Comparison of ENCODE assay signal across 9 mouse cellular contexts in genomic region chr2:28098547-28099505, GRCm38 (mm10). TPM values are rescaled to one million over a fixed set of nuclear protein-coding genes. Genes with fewer than 3 reads are reported as not detected.
DNase-seq lines count a peak whose midpoint lies in the region; ATAC-seq and TF ChIP-seq lines count a peak whose summit lies in the region.
"Had no signal": no experiment of that assay in that cellular context is flagged by ENCODE, and none has a peak within 500 bp of the region (broad histone marks: within the 10 kb centered on the region; RNA-seq: fewer than 3 reads in every experiment).

No protein-coding gene starts in this region.

- no peak for TF ChIP-seq POLR2A in kidney, adult 2 months (IDR thresholded peaks at IDR 0.05; ENCODE audit: low read depth, low read length)

- DNase-seq in kidney, postnatal 0 days (ENCODE audit: low spot score) = peak; percentile 9
- DNase-seq in kidney, adult 2 months = no peak
- peak; percentile 61 to 69 for DNase-seq in right cerebral cortex, adult 2 months (ENCODE audit: low spot score in 2 of 2)
- no peak for DNase-seq in c-Kit-positive CD71-positive TER-119-positive erythroid progenitor cells, embryonic 14.5 days (ENCODE audit: low spot score)
- no peak for DNase-seq in urinary bladder, postnatal 14 days (ENCODE audit: low spot score)
- no peak for DNase-seq in ovary, postnatal 10 days (ENCODE audit: low spot score)

- no peak overlapping the region for H3K4me3 ChIP-seq in kidney, postnatal 0 days (replicated peaks; ENCODE audit: low read depth, low read length)
- no peak overlapping the region for H3K4me3 ChIP-seq in kidney, adult 2 months (ENCODE audit: insufficient read depth, low read depth, low read length)
- H3K4me3 ChIP-seq in forebrain, embryonic 16.5 days (replicated peaks; ENCODE audit: low read length) = peak overlapping the region; percentile 36
- peak overlapping the region; percentile 30 for H3K4me3 ChIP-seq in limb, embryonic 12.5 days (replicated peaks)

- WGBS in kidney, postnatal 0 days = 7% methylated on average over 24 of the region's 24 CpGs
- 10% methylated on average over 24 of the region's 24 CpGs for WGBS in kidney, adult 2 months
- WGBS in forebrain, embryonic 16.5 days = under 1% methylated on average over 24 of the region's 24 CpGs
- WGBS in limb, embryonic 12.5 days = 5% methylated on average over 24 of the region's 24 CpGs

- no peak for ATAC-seq in kidney, postnatal 0 days (replicated peaks; ENCODE audit: low FRiP score, low read depth)
- ATAC-seq in forebrain, embryonic 16.5 days = peak; percentile 57
- ATAC-seq in limb, embryonic 12.5 days (ENCODE audit: insufficient number of reproducible peaks, insufficient read depth, low FRiP score, low TSS enrichment, low read depth) = no peak

- H3K9ac ChIP-seq in kidney, postnatal 0 days (ENCODE audit: low read depth, low read length) = no peak overlapping the region
- H3K9ac ChIP-seq in forebrain, embryonic 16.5 days (replicated peaks; ENCODE audit: low read depth, low read length) = peak overlapping the region; percentile 19
- peak overlapping the region; percentile 40 for H3K9ac ChIP-seq in limb, embryonic 12.5 days (replicated peaks)

- 0 out of 2 replicates have a peak, but pooled peaks cover 5% of the 10 kb centered on the region for H3K4me1 ChIP-seq in kidney, postnatal 0 days (replicated peaks; ENCODE audit: insufficient read depth, low read length)
- H3K4me1 ChIP-seq in kidney, adult 2 months (ENCODE audit: control insufficient read depth, insufficient read depth, low read length) = no peaks in the 10 kb centered on the region
- H3K4me1 ChIP-seq in forebrain, embryonic 16.5 days (replicated peaks; ENCODE audit: control insufficient read depth, insufficient read depth, low read length) = peaks cover 15% of the 10 kb centered on the region
- H3K4me1 ChIP-seq in limb, embryonic 12.5 days (replicated peaks) = peaks cover 10% of the 10 kb centered on the region

- H3K9me3 ChIP-seq in kidney, postnatal 0 days (replicated peaks; ENCODE audit: low read length) = no peaks in the 10 kb centered on the region
- H3K9me3 ChIP-seq in forebrain, embryonic 16.5 days (ENCODE audit: control insufficient read depth, low read length) = no peaks in the 10 kb centered on the region
- no peaks in the 10 kb centered on the region for H3K9me3 ChIP-seq in limb, embryonic 12.5 days

- 0 out of 2 replicates have a peak, but pooled peaks cover 3% of the 10 kb centered on the region for H3K27me3 ChIP-seq in kidney, postnatal 0 days (ENCODE audit: insufficient read depth, low read length)
- H3K27me3 ChIP-seq in kidney, adult 2 months (replicated peaks; ENCODE audit: control insufficient read depth, insufficient read depth, low read length) = no peaks in the 10 kb centered on the region
- H3K27me3 ChIP-seq in forebrain, embryonic 16.5 days (replicated peaks; ENCODE audit: control insufficient read depth, insufficient read depth, low read length) = no peaks in the 10 kb centered on the region
- peaks cover 21% of the 10 kb centered on the region for H3K27me3 ChIP-seq in limb, embryonic 12.5 days

- peak overlapping the region; percentile 46 for H3K4me2 ChIP-seq in kidney, postnatal 0 days (ENCODE audit: low read length)
- H3K4me2 ChIP-seq in forebrain, embryonic 16.5 days (ENCODE audit: low read length) = peak overlapping the region; percentile 65
- H3K4me2 ChIP-seq in limb, embryonic 12.5 days = peak overlapping the region; percentile 57

- H3K36me3 ChIP-seq in kidney, postnatal 0 days (ENCODE audit: insufficient read depth, low read length) = no peaks in the 10 kb centered on the region
- no peaks in the 10 kb centered on the region for H3K36me3 ChIP-seq in kidney, adult 2 months (ENCODE audit: control insufficient read depth, insufficient read depth, low read length)
- H3K36me3 ChIP-seq in forebrain, embryonic 16.5 days (ENCODE audit: control insufficient read depth, insufficient read depth) = no peaks in the 10 kb centered on the region
- no peaks in the 10 kb centered on the region for H3K36me3 ChIP-seq in limb, embryonic 12.5 days

- no peak overlapping the region for H3K27ac ChIP-seq in kidney, postnatal 0 days
- no peak overlapping the region for H3K27ac ChIP-seq in kidney, adult 2 months (ENCODE audit: insufficient read depth, low read depth, low read length)
- H3K27ac ChIP-seq in forebrain, embryonic 16.5 days (ENCODE audit: low read length) = peak overlapping the region; percentile 74
- H3K27ac ChIP-seq in limb, embryonic 12.5 days = no peak overlapping the region

- TF ChIP-seq CTCF in kidney, postnatal 0 days (IDR thresholded peaks at IDR 0.05; ENCODE audit: low read depth) = no peak
- TF ChIP-seq CTCF in kidney, adult 2 months (conservative IDR thresholded peaks at IDR 0.05; ENCODE audit: insufficient read depth, insufficient read length, low read depth, low read length) = no peak

RNA-seq across cellular contexts. Expression of gene Fcnb, which starts 14.1 kb away (rescaled TPM):
- not detected in 2 replicates for polyA plus RNA-seq in kidney, postnatal 0 days (2015; fragmentation: Nextera tagmentation; extraction: Ambion mirVana)
- polyA plus RNA-seq in kidney, adult 2 months (2012; rRNA removed) = not detected in 2 replicates
- not detected in 2 replicates for polyA plus RNA-seq in forebrain, embryonic 16.5 days (2015; fragmentation: Nextera tagmentation; extraction: Ambion mirVana)
- polyA plus RNA-seq in limb, embryonic 12.5 days (2016; fragmentation: Nextera tagmentation; extraction: Ambion mirVana) = not detected in 2 replicates
- polyA plus RNA-seq: small intestine, adult 2 months had no signal

Comparison
In these comparisons a context has a peak if more than half of its experiments do, and no peak if none do; other contexts are left out.
1. DNase-seq: peak in kidney, postnatal 0 days (single experiment) and right cerebral cortex, adult 2 months (2 of 2); none in kidney, adult 2 months (single experiment), c-Kit-positive CD71-positive TER-119-positive erythroid progenitor cells, embryonic 14.5 days (single experiment), urinary bladder, postnatal 14 days (single experiment) and ovary, postnatal 10 days (single experiment).
2. H3K4me3 ChIP-seq: peak in forebrain, embryonic 16.5 days (single experiment) and limb, embryonic 12.5 days (single experiment); none in kidney, postnatal 0 days (single experiment) and kidney, adult 2 months (single experiment).
3. Peak in every context shown above with its lines, with median percentiles within 50 percentile points of each other: H3K4me2 ChIP-seq.